Mouse (Mus musculus): ENCODE measurements around the gene Olfr571.

The Olfr571 gene

GRCm38 (mm10) chr7:102917032-102917875 lies at the start of gene Olfr571:
Olfr571 (minus strand) TSS chr7:102917536.
- DNase-seq (ENCODE audit: low spot score): peak; percentile 12

DNA sequence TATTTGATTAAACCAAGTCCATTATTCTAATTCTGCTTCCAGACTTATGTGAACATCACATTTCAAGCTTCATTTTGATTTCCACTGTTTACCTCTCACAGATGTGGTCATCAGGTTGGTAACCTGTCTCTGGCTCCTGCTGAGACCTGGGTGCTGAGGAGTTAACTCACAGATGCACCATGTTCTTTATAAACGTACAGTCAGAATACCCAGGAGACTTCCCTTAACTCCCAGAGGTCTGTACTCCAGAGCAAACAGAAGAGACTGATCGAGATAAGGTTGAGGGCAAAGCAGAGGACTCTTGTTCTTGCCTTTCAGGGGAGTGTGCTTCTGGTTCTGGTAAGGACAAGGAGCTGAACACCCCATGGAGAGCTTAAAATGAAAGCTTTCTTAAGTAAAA lies 45.0 kb upstream of the Olfr571 start, which contains the start of gene Olfr576:
Gene Olfr576, plus strand, starts transcription at position 301 of the 400 bp plus-strand sequence.
- DNase-seq (ENCODE audit: low spot score): no peak

GRCm38 (mm10) chr7:102958593-102958992 lies 41.3 kb upstream of the Olfr571 start, which contains the start of gene Olfr575:
Olfr575 (minus strand) TSS chr7:102958775.
- DNase-seq (ENCODE audit: low spot score): no peak

DNA sequence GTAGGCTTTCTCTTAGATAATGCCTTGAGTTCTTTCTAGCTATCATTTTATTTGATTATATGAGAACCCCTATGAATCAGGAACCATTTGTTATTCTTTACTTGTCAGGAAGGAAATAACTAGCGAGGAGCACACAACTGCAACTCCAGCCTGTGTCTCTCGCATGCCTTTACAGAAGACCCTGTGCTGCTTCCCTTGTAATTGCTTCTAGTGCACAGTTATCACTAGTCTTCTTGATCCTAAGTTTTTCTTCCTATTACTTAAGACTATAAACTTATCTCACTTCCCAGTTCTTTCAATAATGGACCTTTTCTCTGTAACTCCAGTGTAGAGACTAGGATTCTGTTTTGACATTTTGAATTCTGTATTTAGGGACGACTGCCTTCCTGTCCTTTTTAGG lies 40.8 kb upstream of the Olfr571 start:
- no peak for DNase-seq (ENCODE audit: low spot score)

GRCm38 (mm10) chr7:102950732-102951131 lies 33.4 kb upstream of the Olfr571 start:
- no peak for DNase-seq (ENCODE audit: low spot score)

GRCm38 (mm10) chr7:102948167-102948566 lies 30.8 kb upstream of the Olfr571 start, which contains the start of gene Olfr574:
Olfr574 (plus strand) TSS chr7:102948467.
- no peak for DNase-seq (ENCODE audit: low spot score)

- no peak for DNase-seq (ENCODE audit: low spot score)
These were observed 26.1 kb upstream of the Olfr571 start for GRCm38 (mm10) chr7:102943417-102943816.

DNA sequence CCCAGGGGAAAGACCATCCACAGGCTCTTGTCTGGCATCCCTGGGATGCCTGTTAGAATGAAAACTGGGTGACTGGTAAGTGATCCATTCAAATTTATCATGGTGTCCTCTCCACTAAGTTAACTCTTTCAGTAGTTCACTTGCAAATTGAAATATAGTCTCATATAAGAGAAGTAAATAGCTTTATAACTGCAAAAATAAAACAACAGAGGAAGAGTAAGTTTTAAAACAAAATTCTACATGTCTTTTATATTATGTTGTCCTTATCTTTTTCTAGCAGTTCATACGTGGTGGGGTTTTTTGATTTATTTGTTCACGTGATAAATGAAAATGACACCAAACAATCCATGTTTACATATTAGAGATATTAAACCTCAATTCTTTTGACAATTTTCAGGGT lies 25.1 kb upstream of the Olfr571 start, which contains the start of gene Olfr573-ps1:
Gene Olfr573-ps1, minus strand, starts transcription at position 101 of the 400 bp plus-strand sequence.
- no peak for DNase-seq (ENCODE audit: low spot score)

- DNase-seq (ENCODE audit: low spot score): no peak
These were observed 9.8 kb upstream of the Olfr571 start for GRCm38 (mm10) chr7:102927105-102927504.

GRCm38 (mm10) chr7:102924109-102924508 lies 6.8 kb upstream of the Olfr571 start, which contains the start of gene Olfr572:
Olfr572 (plus strand) TSS chr7:102924409.
- DNase-seq (ENCODE audit: low spot score): no peak

GRCm38 (mm10) chr7:102919632-102920031 lies 2.3 kb upstream of the Olfr571 start:
- DNase-seq (ENCODE audit: low spot score): peak; percentile 85

- no peak for DNase-seq (ENCODE audit: low spot score)
These were observed 931 bp downstream of the Olfr571 start for GRCm38 (mm10) chr7:102916405-102916804.

GRCm38 (mm10) chr7:102915261-102915660 lies 2.1 kb downstream of the Olfr571 start:
- no peak for DNase-seq (ENCODE audit: low spot score)

GRCm38 (mm10) chr7:102890782-102891181 lies 26.6 kb downstream of the Olfr571 start, which contains the start of gene Olfr569:
Olfr569 (minus strand) TSS chr7:102890882.
- DNase-seq (ENCODE audit: low spot score): no peak

GRCm38 (mm10) chr7:102876822-102877221 lies 40.5 kb downstream of the Olfr571 start, which contains the start of gene Olfr568:
Olfr568 (plus strand) TSS chr7:102877122.
- no peak for DNase-seq (ENCODE audit: low spot score)

- DNase-seq (ENCODE audit: low spot score): no peak
These were observed 58.7 kb downstream of the Olfr571 start, which contains the start of gene Olfr566 for GRCm38 (mm10) chr7:102858665-102859064. Olfr566 (minus strand) TSS chr7:102858765.

GRCm38 (mm10) chr7:102855807-102856206 lies 61.5 kb downstream of the Olfr571 start:
- DNase-seq (ENCODE audit: low spot score): no peak

Data from embryo, embryonic 10.5 days (tissue).